Mouse (Mus musculus) stomach, adult 2 months (tissue): ENCODE measurements around the gene Scaf4. TPM values are rescaled to one million over a fixed set of nuclear protein-coding genes. Genes with fewer than 3 reads are reported as not detected.

Experiments used
- polyA plus RNA-seq: library from polyadenylated mRNA; depleted of rRNA; stranded (reverse); fragments of >200 nt; gene quantifications from 2 replicates; pipeline ENCODE4 v1.2.3, GENCODE M21; 2012; rRNA removed

Scaf4 gene
- 19.2 and 20.9 TPM in 2 replicates for polyA plus RNA-seq

GRCm38 (mm10) chr16:90283905-90284891 lies at the start of gene Scaf4:
Gene Scaf4 (minus strand): TSS chr16:90284503.

DNA sequence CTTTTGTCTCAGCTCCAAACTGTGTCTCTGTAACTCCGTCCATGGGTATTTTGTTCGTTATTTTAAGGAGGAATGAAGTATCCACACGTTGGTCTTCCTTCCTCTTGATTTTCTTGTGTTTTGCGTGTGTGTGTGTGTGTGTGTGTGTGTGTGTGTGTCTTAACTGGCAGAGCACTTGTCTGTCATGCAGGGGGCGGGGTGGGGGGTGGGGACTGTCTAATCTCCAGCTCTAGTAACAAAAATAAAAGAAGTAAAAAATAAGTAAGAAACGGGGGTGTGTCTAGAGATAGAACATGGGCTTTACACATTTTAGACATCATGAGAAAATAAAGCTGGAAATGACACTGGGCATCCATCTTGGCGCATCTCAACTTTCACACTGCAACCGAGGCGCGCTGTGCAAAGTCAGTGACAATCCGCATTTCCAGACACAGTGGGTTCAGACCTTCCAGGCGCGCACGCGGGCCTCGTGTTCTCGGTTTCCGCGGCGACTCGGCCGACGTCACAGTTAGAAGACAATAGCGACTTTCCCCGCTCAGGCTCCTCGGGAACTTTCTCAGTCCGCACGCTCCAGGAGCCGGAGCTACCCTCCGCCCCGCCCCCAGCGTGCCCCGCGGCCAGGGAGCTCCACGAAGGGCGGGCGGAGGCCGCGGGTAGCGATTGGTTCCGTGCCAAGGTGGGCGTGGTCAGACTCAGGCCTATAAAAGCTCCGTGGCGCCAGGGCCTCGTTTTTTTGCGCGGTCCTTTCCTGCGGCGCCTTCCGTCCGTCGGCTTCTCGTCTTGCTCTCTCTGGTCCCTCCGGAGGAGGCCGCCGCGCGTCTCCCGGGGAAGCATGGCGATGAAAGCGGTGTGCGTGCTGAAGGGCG lies 64.0 kb downstream of the Scaf4 start, which contains the start of gene Sod1:
Gene Sod1 (plus strand): TSS at position 729 of the 866 bp plus-strand sequence.

Other genes with a start within 250 kb of the Scaf4 start
- gene Tiam1, start 140.7 kb downstream of the Scaf4 start, polyA plus RNA-seq, result 2.8 and 3.8 TPM in 2 replicates
- gene Sod1, start 63.7 kb downstream of the Scaf4 start, polyA plus RNA-seq, result 122 and 130 TPM in 2 replicates
- gene Hunk, start 101.5 kb upstream of the Scaf4 start, polyA plus RNA-seq, result 0.17 and 0.31 TPM in 2 replicates